Mouse (Mus musculus): ENCODE data around the gene Myt1l. TPM values are rescaled to one million over a fixed set of nuclear protein-coding genes. Genes with fewer than 3 reads are reported as not detected.

Myt1l gene
- polyA plus RNA-seq, 1 experiment from 2014 or later, result 228 TPM

DNA sequence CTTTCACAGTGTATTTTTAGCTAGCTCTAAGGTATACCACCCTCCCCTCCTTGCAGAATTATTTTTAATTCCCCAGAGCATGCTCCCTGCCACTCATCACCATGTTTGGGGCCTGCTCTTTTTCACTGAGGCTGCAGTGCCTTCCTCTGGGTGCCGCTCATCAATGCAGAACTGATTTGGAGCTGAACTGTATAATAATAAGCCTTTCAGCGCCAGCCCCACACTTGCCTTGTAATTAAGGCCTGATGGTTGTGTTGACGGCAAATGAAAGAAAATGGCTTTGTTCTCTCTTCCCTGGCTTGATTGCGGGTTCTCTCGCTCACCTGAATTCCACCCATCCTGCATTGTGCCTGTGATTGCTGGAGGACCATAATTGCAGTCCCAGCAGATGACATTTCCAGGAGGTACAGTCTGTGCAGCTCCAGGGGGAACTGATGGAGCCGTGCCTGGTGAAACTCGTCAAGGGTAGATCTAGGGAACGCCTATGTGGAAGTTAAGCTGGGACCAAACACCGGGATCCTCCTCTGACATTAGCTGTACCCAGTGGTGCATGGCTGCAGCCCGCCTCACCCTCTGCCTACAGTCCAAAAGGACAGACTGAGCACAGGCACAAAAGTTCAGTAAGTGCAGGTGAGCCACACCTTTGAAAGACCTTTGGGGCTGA, 101.8 kb downstream of the Myt1l start:
- Histone ChIP-seq H3K27me3 (replicated peaks) (no peaks in the 10 kb centered on the region), H3K27ac (replicated peaks) (peak overlapping the region; percentile 83), H3K4me2 (no peak overlapping the region), H3K4me1 (peaks cover 29% of the 10 kb centered on the region), H3K9ac (replicated peaks) (no peak overlapping the region; the same call in 1 of the 2 replicates), H3K4me3 (replicated peaks) (no peak overlapping the region), H3K36me3 (no peaks in the 10 kb centered on the region), H3K9me3 (replicated peaks) (no peaks in the 10 kb centered on the region)
- ATAC-seq (ENCODE audit: low FRiP score), result peak; percentile 43
- WGBS, result 29% methylated on average over 10 of the region's 10 CpGs

- Histone ChIP-seq H3K4me3 (replicated peaks) (no peak overlapping the region), H3K9ac (replicated peaks) (no peak overlapping the region), H3K27ac (replicated peaks) (no peak overlapping the region; the same call in 1 of the 2 replicates), H3K36me3 (no peaks in the 10 kb centered on the region), H3K9me3 (replicated peaks) (no peaks in the 10 kb centered on the region), H3K4me1 (peaks cover 13% of the 10 kb centered on the region), H3K4me2 (no peak overlapping the region), H3K27me3 (replicated peaks) (no peaks in the 10 kb centered on the region)
- ATAC-seq (ENCODE audit: low FRiP score), result no peak
- 85% methylated on average over 2 of the region's 2 CpGs for WGBS
Measured at GRCm38 (mm10) chr12:29634509-29634908, 106.3 kb downstream of the Myt1l start.

GRCm38 (mm10) chr12:29639543-29640196, 111.5 kb downstream of the Myt1l start:
- Histone ChIP-seq H3K27ac (replicated peaks) (0 out of 2 replicates have a peak overlapping the region, but pooled peaks have one; percentile 18), H3K4me3 (replicated peaks) (no peak overlapping the region), H3K9ac (replicated peaks) (no peak overlapping the region), H3K36me3 (no peaks in the 10 kb centered on the region), H3K4me2 (no peak overlapping the region), H3K9me3 (replicated peaks) (no peaks in the 10 kb centered on the region), H3K4me1 (peaks cover 18% of the 10 kb centered on the region), H3K27me3 (replicated peaks) (no peaks in the 10 kb centered on the region)
- no peak for ATAC-seq (ENCODE audit: low FRiP score)
- WGBS, result 32% methylated on average over 11 of the region's 11 CpGs

- Histone ChIP-seq H3K9ac (replicated peaks) (no peak overlapping the region), H3K4me3 (replicated peaks) (no peak overlapping the region), H3K36me3 (no peaks in the 10 kb centered on the region), H3K27ac (replicated peaks) (0 out of 2 replicates have a peak overlapping the region, but pooled peaks have one; percentile 18), H3K27me3 (replicated peaks) (no peaks in the 10 kb centered on the region), H3K4me1 (peaks cover 18% of the 10 kb centered on the region), H3K4me2 (no peak overlapping the region), H3K9me3 (replicated peaks) (no peaks in the 10 kb centered on the region)
- WGBS, result 38% methylated on average over 1 of the region's 1 CpGs
- ATAC-seq (ENCODE audit: low FRiP score), result no peak
Measured at GRCm38 (mm10) chr12:29640201-29640600, 112.0 kb downstream of the Myt1l start.

- Histone ChIP-seq H3K9me3 (replicated peaks) (no peaks in the 10 kb centered on the region), H3K36me3 (no peaks in the 10 kb centered on the region), H3K4me3 (replicated peaks) (no peak overlapping the region), H3K27me3 (replicated peaks) (no peaks in the 10 kb centered on the region), H3K4me2 (no peak overlapping the region), H3K9ac (replicated peaks) (0 out of 2 replicates have a peak overlapping the region, but pooled peaks have one; percentile 1), H3K4me1 (peaks cover 25% of the 10 kb centered on the region), H3K27ac (replicated peaks) (peak overlapping the region; percentile 75)
- peak; percentile 58 for ATAC-seq (ENCODE audit: low FRiP score)
- 3% methylated on average over 4 of the region's 4 CpGs for WGBS
Measured at GRCm38 (mm10) chr12:29642915-29643314, 114.7 kb downstream of the Myt1l start.

- H3K9ac ChIP-seq (replicated peaks), result no peak overlapping the region
- no peak for ATAC-seq (ENCODE audit: low FRiP score)
- peaks cover 34% of the 10 kb centered on the region for H3K4me1 ChIP-seq
- H3K4me3 ChIP-seq (replicated peaks), result no peak overlapping the region
- H3K36me3 ChIP-seq, result no peaks in the 10 kb centered on the region
- H3K9me3 ChIP-seq (replicated peaks), result no peaks in the 10 kb centered on the region
- no peaks in the 10 kb centered on the region for H3K27me3 ChIP-seq (replicated peaks)
- no peak overlapping the region for H3K4me2 ChIP-seq
- 62% methylated on average over 4 of the region's 4 CpGs for WGBS
- H3K27ac ChIP-seq (replicated peaks), result peak overlapping the region; percentile 63
Measured at GRCm38 (mm10) chr12:29644091-29644490, 115.9 kb downstream of the Myt1l start.

- Histone ChIP-seq H3K9ac (replicated peaks) (no peak overlapping the region), H3K36me3 (no peaks in the 10 kb centered on the region), H3K9me3 (replicated peaks) (no peaks in the 10 kb centered on the region), H3K27ac (replicated peaks) (peak overlapping the region; percentile 63), H3K4me2 (no peak overlapping the region), H3K27me3 (replicated peaks) (no peaks in the 10 kb centered on the region), H3K4me1 (peaks cover 37% of the 10 kb centered on the region), H3K4me3 (replicated peaks) (no peak overlapping the region)
- ATAC-seq (ENCODE audit: low FRiP score), result no peak
- WGBS, result 74% methylated on average over 7 of the region's 7 CpGs
Measured at GRCm38 (mm10) chr12:29644721-29645120, 116.5 kb downstream of the Myt1l start.

GRCm38 (mm10) chr12:29649510-29650152, 121.4 kb downstream of the Myt1l start:
- no peaks in the 10 kb centered on the region; the same call in 1 of the 2 replicates for H3K36me3 ChIP-seq
- WGBS, result 35% methylated on average over 10 of the region's 10 CpGs
- no peak overlapping the region for H3K4me2 ChIP-seq
- H3K9me3 ChIP-seq (replicated peaks), result no peaks in the 10 kb centered on the region
- peaks cover 41% of the 10 kb centered on the region for H3K4me1 ChIP-seq
- H3K27me3 ChIP-seq (replicated peaks), result no peaks in the 10 kb centered on the region
- H3K27ac ChIP-seq (replicated peaks), result peak overlapping the region; percentile 71
- H3K9ac ChIP-seq (replicated peaks), result no peak overlapping the region
- peak; percentile 68; the same call in 1 of the 2 replicates for ATAC-seq (ENCODE audit: low FRiP score)
- no peak overlapping the region for H3K4me3 ChIP-seq (replicated peaks)

DNA sequence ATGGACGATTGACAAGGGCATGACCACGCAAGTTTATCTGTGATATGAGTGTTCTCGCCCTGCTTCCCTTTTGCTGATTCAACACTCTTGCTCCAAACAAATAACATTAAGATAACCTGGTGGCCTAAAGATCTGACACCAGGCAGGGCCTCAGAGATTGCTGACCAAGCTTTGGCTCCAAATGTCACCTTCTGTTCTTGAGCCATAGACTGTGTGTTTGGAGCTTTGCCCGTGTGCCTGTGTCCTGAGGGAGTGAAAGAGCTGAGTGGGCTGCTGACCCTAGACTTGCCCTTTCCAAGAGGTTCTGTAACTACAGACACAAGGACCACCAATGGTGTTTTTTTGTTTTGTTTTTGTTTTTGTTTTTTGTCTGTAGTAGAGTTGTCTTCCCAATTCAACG, 124.3 kb downstream of the Myt1l start:
- Histone ChIP-seq H3K4me1 (peaks cover 54% of the 10 kb centered on the region), H3K36me3 (no peaks in the 10 kb centered on the region; the same call in 1 of the 2 replicates), H3K4me2 (no peak overlapping the region), H3K9ac (replicated peaks) (no peak overlapping the region), H3K27me3 (replicated peaks) (no peaks in the 10 kb centered on the region), H3K4me3 (replicated peaks) (no peak overlapping the region), H3K27ac (replicated peaks) (no peak overlapping the region), H3K9me3 (replicated peaks) (no peaks in the 10 kb centered on the region)
- ATAC-seq (ENCODE audit: low FRiP score), result no peak
- 86% methylated on average over 5 of the region's 5 CpGs for WGBS

- Histone ChIP-seq H3K27me3 (replicated peaks) (no peaks in the 10 kb centered on the region), H3K36me3 (no peaks in the 10 kb centered on the region; the same call in 1 of the 2 replicates), H3K27ac (replicated peaks) (peak overlapping the region; percentile 80), H3K4me1 (peaks cover 38% of the 10 kb centered on the region), H3K9me3 (replicated peaks) (no peaks in the 10 kb centered on the region), H3K4me3 (replicated peaks) (no peak overlapping the region), H3K4me2 (0 out of 2 replicates have a peak overlapping the region, but pooled peaks have one; percentile 11), H3K9ac (replicated peaks) (no peak overlapping the region; the same call in 1 of the 2 replicates)
- WGBS, result 39% methylated on average over 10 of the region's 10 CpGs
- ATAC-seq (ENCODE audit: low FRiP score), result no peak
Measured at GRCm38 (mm10) chr12:29655197-29655632, 127.0 kb downstream of the Myt1l start.

DNA sequence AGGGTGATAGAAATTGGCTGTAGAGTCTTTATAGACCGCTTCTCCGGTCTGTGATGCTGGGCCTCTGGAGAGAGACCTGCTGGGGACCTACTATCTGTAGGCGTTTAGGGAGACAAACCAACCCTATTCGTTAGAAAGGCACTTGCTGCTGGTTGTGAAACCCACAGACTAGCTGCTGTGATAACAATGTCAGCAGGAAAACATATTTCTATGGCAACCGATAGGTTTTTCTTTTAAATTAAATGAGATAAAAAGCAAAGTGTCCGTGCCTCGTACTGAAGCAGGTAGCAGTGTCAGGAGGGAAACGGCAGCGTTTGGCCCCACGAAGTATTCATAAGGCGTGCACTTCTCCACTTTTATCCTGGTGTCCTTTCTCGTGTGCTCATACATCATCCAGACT, 127.5 kb downstream of the Myt1l start:
- H3K27ac ChIP-seq (replicated peaks), result peak overlapping the region; percentile 80
- H3K9ac ChIP-seq (replicated peaks), result no peak overlapping the region; the same call in 1 of the 2 replicates
- H3K4me1 ChIP-seq, result peaks cover 36% of the 10 kb centered on the region
- no peaks in the 10 kb centered on the region for H3K9me3 ChIP-seq (replicated peaks)
- H3K4me3 ChIP-seq (replicated peaks), result no peak overlapping the region
- ATAC-seq (ENCODE audit: low FRiP score), result no peak
- no peaks in the 10 kb centered on the region for H3K27me3 ChIP-seq (replicated peaks)
- 62% methylated on average over 12 of the region's 12 CpGs for WGBS
- no peaks in the 10 kb centered on the region; the same call in 1 of the 2 replicates for H3K36me3 ChIP-seq
- 0 out of 2 replicates have a peak overlapping the region, but pooled peaks have one; percentile 11 for H3K4me2 ChIP-seq
